Mouse (Mus musculus) telencephalon, adult 2 months (tissue): ENCODE results near the gene 1700001O22Rik.

Experiments used
- DNase-seq: peaks from one replicate; pipeline ENCODE4 v3.0.0-alpha.2; 2011; ENCODE audit warnings: low read depth, low spot score

The 1700001O22Rik gene

DNA sequence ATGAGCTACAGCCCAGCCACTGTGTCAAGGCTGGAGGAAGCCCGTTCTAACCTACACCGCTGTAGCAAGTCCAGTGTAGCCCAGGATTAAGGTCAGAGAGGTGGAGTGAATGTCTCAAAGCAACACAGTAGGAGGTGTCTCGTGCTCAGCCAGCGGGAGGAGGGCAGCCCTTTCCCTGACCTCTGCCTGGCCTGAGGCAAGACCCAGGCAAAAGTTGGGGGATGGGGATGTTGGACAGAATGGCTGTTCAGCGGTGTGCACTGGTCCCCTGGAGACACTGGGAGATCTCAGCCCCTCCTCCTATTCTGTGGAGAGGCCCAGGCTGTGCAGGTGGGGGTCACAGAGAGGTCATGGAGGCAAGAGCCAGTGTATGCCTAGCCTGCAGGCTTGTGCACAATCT, 24.2 kb downstream of the 1700001O22Rik start:
- DNase-seq: no peak

DNA sequence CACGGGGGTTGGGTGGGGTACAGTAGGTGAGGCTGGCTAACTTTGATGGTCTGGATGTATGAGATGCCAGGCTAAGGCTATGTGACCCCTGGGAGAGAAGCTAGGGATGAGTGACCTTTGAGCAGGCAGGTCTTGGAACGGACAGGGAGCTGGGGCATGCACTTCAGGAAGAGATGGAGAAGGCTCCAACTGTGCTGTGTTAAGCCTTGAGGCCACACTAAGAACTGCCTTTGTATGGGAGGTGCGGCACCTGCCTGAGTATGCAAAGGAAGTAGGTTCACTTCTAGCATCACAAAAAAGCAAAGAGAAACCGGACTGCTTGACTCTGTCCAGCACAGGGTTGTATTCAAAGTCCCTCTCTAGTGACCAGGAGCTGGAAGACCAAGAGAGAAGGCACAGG, 25.2 kb downstream of the 1700001O22Rik start:
- no peak for DNase-seq

DNA sequence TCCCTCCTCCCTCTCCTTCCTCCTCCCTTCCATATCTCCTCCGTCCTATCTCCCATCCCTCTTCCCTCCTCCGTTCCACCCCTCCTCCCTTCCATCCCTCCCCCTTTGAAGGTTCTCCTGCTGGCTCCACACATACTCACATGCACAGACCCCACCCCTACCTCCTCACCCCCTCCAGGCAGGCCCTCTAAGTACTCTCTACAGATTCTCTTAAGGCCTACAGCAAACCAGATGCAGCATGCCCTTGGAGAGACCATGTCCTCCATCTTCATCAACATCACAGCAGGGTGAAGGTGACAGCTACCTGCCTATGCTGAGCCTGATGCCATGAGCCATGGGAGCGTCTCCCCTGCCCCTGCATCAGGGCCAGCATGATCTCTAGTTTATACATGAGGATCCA, 26.2 kb downstream of the 1700001O22Rik start:
- no peak for DNase-seq

DNA sequence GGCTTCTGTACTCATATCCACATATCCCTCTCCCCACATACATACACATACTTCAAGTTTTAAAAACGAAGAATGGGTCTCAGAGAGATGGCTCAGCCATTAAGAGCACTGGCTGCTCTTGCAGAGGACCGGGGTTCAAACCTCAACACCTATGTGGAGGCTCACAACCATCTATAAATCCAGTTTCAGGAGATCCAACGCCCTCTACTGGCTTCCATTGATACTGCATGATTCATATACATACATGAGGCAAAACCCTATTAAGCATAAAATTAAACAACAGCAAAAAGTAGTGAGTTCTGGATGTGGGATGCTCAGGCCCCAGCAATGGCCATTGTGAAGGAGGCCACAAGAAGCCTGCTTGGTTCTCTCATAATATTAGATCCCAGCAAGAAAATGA, 27.5 kb downstream of the 1700001O22Rik start:
- no peak for DNase-seq

DNA sequence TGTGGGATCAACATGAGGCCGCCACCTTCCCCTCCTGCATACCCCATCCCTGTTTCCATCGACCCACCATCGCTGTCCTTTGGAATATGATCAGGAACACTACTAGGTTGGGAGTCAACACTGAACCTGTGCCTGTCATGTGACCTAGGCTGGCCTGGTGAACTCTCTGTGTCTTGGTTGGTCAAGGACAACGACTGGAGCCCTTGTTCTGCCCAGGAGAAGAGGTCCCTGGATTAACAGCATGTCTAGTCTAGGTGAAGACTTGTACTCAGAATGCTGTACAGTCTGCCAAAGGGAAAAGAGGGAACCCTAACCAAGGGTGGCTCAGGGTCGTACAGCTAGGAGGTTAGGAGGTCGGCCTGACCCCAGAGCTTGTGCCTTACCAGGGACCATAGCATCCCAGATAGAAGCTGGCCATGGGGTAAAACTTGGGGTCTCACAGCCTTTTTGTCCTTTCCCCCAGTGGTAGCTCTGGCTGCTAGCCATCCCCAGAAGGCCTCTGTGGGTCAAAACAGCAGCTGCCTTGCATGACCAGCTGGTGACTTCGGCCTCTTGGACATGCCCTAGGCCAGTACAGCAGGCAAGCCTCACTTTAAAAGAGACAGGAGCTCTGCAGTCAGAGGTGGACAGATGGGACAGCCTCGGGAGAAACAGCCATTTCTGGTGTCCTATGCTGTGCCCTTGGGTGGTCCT, 30.0 kb downstream of the 1700001O22Rik start:
- DNase-seq: no peak

DNA sequence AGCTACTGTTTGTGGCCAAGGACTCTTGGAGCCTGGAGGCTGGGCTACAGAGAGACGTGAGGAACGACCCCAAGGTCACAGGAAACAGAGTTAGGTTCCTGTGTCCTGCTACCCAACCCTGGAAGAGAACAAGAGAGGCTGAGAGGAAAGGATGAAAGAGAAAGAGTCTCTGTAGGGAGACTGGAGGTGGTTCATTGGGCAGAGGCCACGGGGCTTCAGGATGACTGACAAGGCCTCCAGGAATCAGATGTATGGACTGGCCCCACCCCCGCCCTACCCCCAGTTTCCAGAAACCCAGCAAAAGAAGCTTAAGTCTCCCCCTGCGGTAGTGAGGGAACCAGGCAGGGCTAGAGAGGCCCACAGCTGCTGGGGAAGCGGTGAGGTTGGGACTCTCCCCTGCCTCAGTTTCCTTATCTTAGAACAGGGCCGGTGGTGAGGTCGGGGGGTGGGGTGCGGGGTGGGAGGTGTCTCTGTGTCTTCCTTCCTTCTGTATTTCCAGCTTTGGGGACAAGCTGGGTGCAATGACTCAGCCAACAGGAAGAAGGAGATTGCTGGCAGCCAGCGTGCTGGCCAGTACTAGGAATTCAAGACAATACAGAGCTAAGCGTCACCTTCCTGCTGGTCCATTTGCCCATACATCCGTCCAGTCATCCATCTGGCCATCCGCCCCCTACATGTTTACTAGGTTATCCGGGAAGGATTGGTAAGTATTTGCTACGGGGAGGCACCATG, 30.7 kb downstream of the 1700001O22Rik start:
- no peak for DNase-seq

DNA sequence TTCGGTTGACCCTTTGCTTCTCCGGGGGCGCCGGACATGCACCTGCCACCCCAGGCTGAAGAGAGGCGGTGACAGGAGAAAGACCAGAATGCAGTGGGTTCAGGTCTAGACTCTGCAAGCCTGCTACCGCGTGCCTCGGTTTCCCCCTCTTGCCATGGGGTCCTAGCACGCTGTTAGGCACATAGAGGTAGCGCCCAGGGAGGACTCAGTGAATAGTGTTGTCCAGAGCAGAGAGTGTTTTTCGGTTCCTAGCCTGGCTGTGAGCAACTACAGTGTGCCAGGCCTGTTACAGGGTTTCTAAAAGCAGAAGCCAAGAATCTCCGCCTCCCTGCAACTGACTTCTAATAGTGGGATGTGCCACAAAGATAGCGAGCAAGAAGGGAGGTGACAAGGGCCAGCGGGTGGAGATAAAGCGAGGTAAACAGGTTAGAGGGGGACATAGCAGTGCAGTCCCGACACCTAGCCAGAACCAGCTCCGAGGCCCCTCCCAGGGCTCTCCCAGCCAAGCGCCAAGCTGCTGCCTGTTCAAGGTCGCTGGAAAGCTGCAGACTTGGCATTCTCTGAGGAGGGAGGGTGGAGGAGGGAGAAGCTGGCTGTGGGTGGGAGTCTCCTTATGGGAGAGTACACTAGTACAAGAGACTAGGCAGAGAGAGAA, 31.5 kb downstream of the 1700001O22Rik start:
- peak; percentile 84 for DNase-seq

DNA sequence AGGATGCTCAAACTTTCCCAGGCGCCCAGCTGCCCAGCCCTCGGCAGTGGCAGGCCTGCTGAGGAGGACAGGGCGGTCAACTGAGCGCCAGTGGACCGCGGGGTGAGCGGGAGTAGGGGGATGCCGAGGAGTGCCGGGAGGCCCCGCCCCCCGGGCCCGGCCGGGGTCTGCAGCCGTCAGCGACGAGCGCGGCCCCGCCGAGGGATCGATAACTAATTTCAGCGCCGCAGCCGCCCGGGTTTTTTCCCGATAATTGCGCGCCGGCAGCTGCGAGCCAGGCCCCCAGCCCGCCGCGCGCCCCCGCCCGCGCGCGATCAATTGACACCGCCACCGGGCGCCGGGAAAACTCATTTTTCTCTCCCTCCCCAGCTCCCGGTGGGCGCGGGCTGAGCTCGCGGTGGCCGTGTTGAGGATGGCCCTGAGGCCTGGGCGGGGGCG, 32.1 kb downstream of the 1700001O22Rik start:
- DNase-seq: no peak

DNA sequence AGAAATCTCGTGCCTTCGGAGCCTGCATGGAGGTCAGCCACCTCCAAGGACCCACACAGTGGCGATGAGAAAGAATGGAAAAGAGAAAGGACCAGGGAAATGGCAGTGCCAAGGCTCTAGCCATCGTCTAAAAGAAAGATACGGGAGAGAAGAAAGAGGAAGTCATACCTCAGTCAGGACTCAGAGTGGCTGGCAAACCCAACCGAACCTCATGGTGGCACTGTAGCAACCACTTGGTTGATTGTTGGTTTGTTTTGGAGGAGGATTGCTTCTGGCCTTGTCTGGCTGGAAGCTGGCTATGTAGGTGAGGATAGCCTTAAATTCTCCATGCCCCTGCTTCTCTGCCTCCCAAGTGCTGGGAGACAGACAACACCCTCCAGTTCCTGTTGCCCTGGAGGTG, 34.3 kb downstream of the 1700001O22Rik start:
- peak; percentile 27 for DNase-seq

DNA sequence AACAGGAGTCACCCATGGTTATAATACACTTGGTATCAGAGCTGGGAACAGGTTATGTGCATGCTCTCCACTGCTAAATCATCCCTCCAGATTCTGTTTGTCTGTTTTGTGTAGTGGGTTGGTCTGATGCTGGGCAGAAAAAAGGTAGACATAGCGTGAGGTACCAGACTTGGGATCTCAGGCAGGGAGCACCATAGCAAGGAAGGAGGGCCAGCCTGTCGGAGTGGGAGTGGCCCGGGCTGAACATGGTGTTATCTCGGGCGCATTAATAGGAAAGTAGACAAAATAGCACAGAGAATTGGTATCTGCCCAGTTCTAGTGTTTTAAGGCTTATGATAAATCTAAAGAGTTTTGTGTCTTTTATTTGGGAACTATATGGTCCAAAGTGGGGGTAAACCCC, 34.9 kb downstream of the 1700001O22Rik start:
- no peak for DNase-seq

DNA sequence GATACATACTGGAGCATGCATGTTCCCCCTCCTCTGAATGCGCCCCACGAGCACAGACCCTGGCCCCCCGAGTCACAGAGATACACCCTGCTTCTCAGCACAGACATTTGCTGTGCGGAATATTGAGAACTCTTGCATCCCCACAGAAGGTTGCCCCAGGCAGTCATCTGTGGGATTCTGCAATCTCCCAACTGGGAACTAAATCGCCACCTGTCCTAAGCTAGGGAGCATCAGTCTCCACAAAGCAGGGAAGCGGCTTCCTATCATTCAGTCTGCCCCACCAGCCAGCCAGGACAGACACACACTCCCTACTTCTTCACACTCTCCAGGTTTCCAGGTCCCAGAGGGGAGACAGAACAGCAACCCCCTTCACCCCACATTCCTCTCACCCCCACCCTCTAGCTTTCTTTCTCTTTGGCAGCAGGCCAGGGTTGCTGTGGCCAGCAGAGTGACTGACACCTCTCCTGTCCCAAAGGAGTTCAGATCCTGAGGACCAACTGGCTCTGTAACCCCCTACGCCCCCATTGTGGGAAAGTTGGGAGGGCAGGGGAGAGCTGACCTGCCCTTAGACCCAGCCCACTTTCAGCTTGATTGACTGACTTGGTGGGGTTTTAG, 35.7 kb downstream of the 1700001O22Rik start:
- no peak for DNase-seq

DNA sequence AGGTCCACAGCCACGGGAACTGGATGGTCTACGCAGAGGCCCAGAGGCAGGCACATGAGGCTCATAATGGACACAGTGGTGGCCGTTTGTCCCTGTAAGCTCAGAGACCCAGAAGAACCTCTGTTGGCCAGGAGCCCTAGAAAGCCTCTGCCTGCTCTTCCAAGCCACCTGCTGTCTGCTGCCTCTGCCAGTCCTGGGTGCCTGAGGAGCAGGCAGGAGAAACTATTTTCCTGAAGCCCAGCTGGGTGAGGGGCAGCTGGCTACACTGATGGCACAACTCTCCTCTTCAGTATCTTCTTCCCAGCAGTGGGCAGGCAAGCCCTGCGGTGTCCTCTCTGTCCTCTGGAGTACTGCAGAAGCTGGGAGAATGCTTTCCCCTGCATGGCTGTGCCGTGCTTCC, 37.0 kb downstream of the 1700001O22Rik start:
- no peak for DNase-seq

DNA sequence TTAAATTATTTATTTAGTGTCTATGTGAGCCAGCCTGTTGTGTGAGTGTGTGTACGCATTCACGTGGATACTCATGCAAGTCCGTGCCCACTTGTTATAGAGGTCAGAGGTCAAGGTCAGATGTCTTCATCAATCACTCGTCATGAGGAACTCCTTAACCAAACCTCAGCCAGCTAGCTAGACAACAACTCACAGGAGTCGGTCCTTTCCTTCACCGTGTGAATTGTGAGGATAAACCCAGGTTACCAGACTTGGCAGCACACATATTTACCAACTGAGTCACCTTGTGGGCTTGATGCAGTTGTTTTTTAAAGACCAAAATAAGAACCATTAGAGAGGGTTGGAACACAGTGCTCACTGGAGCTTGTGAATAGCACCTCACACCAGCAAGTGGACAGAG, 42.8 kb downstream of the 1700001O22Rik start:
- DNase-seq: no peak

DNA sequence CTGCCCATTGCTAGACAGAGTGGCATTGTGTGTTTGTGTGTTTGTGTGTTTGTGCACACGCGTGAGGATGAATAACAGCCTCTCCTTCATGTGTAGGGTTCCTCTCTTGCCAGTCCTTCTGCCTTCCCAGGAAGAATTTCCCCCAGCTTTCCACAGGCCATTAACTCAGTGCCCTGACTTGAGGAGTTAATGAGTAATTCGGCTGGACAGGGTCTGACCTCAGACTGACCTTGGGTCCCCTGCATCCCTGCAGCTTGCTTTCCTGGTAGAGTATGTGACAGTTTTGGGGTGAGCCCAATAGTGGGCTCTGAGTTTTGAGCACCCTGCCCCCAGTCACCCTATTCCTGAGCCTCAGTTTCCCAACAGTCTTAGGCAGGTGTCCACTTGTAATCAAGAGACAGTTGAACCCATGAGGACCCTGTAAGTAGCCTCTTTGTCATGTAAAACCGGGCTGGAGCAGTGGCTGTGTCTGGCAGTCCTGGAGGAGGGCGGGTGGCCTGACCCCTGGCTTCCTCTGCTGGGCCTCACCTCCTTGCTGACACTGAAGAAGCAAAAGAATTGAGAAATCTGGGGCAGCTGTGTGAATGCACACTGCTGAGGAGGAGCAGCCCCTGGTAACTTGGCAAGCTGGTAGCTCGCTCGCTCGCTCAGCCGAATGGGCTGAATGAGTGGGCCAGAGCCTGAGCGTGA, 43.5 kb downstream of the 1700001O22Rik start:
- no peak for DNase-seq

DNA sequence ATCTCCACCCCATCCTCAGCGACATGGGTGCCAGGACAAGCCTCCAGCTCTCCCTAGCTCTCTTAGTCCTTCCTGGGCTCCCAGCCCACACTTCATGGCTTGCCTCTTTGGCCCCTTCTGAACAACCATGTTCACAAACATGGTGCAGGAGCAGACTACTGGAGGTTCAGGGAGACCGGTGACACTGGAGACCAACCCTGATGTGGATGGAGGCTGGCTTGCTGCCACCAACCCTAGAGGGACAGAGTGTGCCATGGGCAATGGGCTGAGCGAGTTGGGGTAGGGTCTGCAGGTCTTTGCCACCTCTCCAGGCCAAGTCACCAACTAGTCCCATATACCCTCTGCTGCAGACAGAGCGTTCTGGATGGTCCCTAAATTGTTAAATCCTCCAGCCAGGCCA, 44.0 kb downstream of the 1700001O22Rik start:
- no peak for DNase-seq

DNA sequence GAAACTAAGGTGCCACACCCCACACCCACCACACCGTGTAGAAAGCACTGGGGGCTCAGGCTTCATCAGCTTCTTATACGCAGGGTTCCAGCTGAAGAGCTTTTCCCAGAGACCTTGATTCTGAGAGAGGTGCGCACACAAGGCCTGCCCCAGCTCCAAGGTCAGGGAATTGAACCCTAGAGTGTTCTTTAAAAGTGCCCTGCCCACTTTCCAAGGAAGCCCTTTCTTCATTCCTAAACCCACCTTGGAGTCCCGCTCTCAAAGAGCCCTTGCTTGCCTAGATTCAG, 44.4 kb downstream of the 1700001O22Rik start:
- DNase-seq: no peak

DNA sequence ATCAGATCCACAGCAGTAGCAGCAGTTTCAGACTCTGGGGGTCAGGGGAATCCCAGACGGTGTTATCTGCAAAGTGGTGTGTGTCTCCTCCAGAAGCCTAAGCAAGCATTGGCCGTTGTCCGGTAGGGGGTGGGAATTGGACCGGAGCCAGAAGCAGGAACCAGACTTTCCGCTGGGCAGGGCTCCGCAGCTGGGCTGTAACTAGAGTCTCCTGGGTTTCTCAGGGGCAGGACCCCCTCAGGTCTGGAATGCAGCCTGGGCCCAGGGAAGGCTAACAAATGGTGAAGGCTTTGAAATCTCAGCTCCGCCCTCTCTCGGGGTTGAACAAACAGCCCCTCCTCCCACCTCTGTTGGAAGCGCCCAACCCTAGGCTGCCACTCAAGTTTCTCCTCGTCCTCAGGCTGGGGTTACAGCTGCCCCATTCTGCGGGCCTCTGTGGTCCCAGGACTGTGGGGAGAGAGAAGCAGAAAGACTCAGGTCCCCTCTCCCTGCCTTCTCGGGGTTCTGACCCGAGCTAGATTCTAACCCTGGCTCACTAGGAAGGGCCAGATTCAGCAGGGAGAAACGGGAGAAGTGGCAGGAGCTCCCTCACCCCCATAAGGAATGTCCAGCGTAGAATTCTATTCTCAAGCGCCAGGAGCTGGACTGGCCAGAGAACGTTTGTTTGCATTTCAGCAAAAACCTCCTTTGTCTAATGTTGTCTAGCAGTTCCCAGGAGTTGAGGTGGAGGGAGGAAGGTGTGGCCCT, 44.9 kb downstream of the 1700001O22Rik start:
- DNase-seq: no peak

DNA sequence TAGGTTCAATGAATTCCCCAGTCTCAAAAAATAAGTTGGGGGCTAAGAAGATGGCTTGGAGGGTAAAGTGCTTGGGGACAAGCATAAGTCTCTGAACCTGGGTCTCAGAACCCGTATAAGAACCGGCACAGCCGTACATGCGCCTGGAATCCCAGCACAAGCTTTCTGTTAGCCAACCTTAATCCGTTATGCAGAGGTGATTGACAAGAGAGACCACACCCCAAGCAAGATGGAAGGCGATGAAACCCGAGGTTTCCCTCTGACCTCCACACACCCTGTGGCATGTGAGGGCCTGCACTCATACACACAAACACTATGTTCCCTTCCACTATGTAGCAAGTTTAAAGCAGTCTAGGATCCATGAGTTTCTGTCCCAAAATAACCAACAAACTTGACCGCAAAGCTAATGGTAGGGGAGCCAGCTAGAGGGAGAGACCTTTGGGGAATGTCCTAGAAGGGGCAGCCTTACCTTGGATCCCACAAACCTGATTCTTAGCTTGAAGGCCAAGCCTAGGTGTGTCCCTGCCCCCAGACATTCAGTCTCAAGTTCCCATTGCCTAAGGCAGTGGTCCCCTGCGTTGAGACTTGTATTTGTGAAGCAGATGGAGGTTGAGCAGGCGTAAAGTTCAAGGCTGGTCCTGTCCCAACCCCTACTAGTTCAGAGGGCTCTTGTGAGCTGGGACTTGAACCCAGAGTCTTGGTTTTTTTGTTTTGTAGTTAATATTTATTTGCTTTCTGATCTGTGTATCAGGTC, 46.3 kb downstream of the 1700001O22Rik start:
- no peak for DNase-seq

DNA sequence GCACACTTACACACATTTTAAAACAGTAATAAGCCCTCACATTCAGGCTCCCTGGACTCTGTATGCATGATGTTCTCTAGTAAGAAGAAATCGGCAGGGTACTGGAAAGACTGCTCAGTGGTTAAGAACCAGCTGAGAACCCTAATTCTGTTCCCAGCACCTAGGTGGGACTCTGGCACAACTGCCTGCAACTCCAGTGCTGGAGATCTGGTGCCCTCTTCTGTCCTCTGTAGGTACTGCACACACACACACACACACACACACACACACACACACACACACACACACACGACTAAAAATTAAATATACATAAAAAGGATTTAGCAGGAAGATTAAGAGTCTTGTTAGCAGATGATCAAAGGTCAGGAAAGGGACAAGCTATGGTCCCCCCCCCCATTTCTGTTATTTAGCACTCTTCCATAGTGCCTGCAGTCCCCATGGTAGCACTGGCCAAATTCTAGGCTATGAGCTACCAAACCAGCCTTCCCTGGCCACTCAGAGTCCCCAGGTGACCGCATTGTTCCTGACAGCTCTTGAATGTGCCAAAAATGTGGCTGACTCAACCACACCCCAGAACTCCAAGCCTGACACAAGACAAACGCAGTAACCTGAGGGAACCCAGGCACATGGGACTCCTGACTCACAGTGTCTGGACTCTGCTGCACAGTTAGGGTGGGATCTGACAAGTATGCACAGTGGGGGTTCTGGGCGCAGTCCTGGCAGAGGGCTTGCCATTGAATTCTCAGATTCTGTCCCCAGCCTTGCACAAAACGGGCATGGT, 47.3 kb downstream of the 1700001O22Rik start:
- no peak for DNase-seq

DNA sequence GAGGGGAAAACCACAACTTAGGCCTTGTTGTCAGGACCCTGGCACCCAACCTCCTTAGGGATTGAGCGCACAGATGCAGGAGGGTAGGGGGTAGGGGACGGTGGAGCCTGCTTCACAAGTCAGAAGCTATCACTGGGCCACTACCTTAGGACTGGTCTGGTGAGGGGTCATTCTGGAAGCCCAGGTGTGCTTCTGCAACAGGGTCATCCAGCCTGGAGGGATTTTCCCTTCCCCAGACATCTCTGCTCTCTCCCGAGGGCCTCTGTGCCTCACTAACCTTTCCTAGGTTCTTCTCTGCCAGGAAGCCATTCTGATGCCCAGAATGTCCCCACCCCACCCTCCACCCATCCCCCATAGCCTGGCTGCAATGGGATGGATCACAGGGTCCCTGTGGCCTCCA, 48.6 kb downstream of the 1700001O22Rik start:
- no peak for DNase-seq
